ENCODE assay signal across 8 mouse cellular contexts in the genomic region with DNA sequence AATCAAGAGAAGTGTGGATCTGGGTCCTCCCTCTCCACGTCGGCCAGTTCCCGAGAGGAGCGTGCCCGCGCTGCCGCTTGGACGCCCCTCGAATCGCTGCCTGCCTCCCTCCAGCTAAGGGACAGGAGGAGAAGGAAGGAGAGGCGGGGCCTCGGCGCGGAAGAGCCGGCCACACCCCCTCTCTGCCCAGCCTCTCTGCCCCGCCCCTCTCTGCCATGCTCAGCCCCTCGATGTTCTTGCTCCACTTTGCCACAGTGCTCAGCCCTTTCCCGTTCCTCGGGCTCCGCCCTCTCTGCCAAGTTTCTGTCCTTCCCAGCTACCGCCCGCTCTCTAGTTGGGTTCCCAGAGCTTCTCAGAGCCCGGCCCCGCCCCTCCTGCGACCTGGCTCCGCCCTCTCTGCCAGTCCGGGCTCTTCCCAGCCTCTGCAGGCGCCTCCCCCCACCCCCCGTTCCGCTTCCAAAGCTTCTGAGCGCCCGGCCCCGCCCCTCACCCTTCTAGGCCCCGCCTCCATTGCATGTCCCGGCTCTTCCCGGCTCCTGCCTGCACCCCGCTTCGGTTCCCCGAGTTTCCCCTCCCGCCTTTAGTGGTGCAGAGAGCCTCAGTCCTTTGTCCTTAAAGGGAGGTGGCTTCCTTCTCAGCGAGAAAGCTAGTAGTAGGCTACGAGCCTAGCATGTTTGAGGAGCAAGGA. TPM values are rescaled to one million over a fixed set of nuclear protein-coding genes. Genes with fewer than 3 reads are reported as not detected.
DNase-seq lines count a peak whose midpoint lies in the region; ATAC-seq lines count a peak whose summit lies in the region.

Gene Prkra, minus strand, starts transcription at position 133 of the 688 bp plus-strand sequence.
Gene Pjvk, plus strand, starts transcription at position 594 of the 688 bp plus-strand sequence.

- H3K4me3 ChIP-seq in hindbrain, embryonic 11.5 days (ENCODE audit: low read depth, low read length), result peak within 1 kb of the TSS; percentile 75

- DNase-seq in MN1 (ENCODE audit: low spot score), result peak; percentile 97
- peak; percentile 98 for DNase-seq in cerebellum, adult 9-10 months
- peak; percentile 99 for DNase-seq in hindbrain, embryonic 11.5 days (ENCODE audit: low spot score)
- DNase-seq in layer of hippocampus, postnatal 10 days (ENCODE audit: low spot score in 2 of 2), result peak; percentile 98 to 99
- peak; percentile 99 for DNase-seq in lung, postnatal 10 days
- DNase-seq in ovary, postnatal 36 days (ENCODE audit: low spot score), result peak; percentile 98
- DNase-seq in thymus, postnatal 25 days, result peak; percentile 92

- H3K36me3 ChIP-seq in hindbrain, embryonic 11.5 days (ENCODE audit: control insufficient read depth, insufficient read depth, low read length), result no peaks in the 10 kb centered on the region

- no peaks in the 10 kb centered on the region for H3K9me3 ChIP-seq in hindbrain, embryonic 11.5 days (ENCODE audit: control insufficient read depth, low read length)

- peak within 1 kb of the TSS; percentile 80 for H3K9ac ChIP-seq in hindbrain, embryonic 11.5 days (ENCODE audit: low read depth, low read length)

- no peaks in the 10 kb centered on the region for H3K4me1 ChIP-seq in hindbrain, embryonic 11.5 days (replicated peaks; ENCODE audit: control insufficient read depth, insufficient read depth, low read length)

- H3K27ac ChIP-seq in hindbrain, embryonic 11.5 days (ENCODE audit: low read depth, low read length), result peak within 1 kb of the TSS; percentile 93

- no peaks in the 10 kb centered on the region for H3K27me3 ChIP-seq in hindbrain, embryonic 11.5 days (ENCODE audit: control insufficient read depth, insufficient read depth, low read length)

- peak within 1 kb of the TSS; percentile 75 for H3K4me2 ChIP-seq in hindbrain, embryonic 11.5 days (replicated peaks; ENCODE audit: low read depth, low read length)

- ATAC-seq in frontal cortex, adult (ENCODE audit: low TSS enrichment), result peak; percentile 95
- peak; percentile 98 for ATAC-seq in hindbrain, embryonic 11.5 days (ENCODE audit: low FRiP score)

- WGBS in hindbrain, embryonic 11.5 days, result 0% methylated on average over 28 of the region's 42 CpGs

RNA-seq across cellular contexts. Expression of gene Prkra, which starts in this region (rescaled TPM):
- polyA plus RNA-seq in hindbrain, embryonic 11.5 days (2014; fragmentation: Nextera tagmentation; extraction: Ambion mirVana), result 109 and 128 TPM in 2 replicates
- total RNA-seq in layer of hippocampus, postnatal 10 days (2021), result 10 to 100 TPM; 24.6 to 25.7 TPM

RNA-seq across cellular contexts. Expression of gene Pjvk, which starts in this region (rescaled TPM):
- 0.53 and 0.88 TPM in 2 replicates for polyA plus RNA-seq in hindbrain, embryonic 11.5 days (2014; fragmentation: Nextera tagmentation; extraction: Ambion mirVana)
- total RNA-seq in layer of hippocampus, postnatal 10 days (2021), result under 1 TPM; 0.85 to 0.98 TPM

Comparison
In these comparisons a context has a peak if more than half of its experiments do, and no peak if none do; other contexts are left out.
1. Peak in every context shown above with its lines: DNase-seq, ATAC-seq, H3K4me3 ChIP-seq and H3K27ac ChIP-seq.